Mouse (Mus musculus) effector memory CD4-positive, alpha-beta T cell, adult 5 months (primary cell): ENCODE data around the gene Cenpo. TPM values are rescaled to one million over a fixed set of nuclear protein-coding genes. Genes with fewer than 3 reads are reported as not detected.

Experiments used
- polyA plus RNA-seq: library from polyadenylated mRNA; unstranded; fragments of 100-300 nt; shearing (Covaris generic); gene quantifications from one replicate; pipeline ENCODE4 v1.2.1, GENCODE M21; 2017

Cenpo gene
- polyA plus RNA-seq: 13.2 TPM

GRCm38 (mm10) chr12:4233572-4234508 lies at the start of gene Cenpo, which contains the start of gene Ptrhd1:
Gene Cenpo, minus strand, starts transcription at chr12:4234294.
Gene Ptrhd1, plus strand, starts transcription at chr12:4234027.

Other genes with a start within 250 kb of the Cenpo start
- gene Efr3b, start 195.4 kb downstream of the Cenpo start, polyA plus RNA-seq: 0.41 TPM
- 18.1 TPM for gene Dnajc27, start 151.7 kb downstream of the Cenpo start, polyA plus RNA-seq
- gene Adcy3, start 101.2 kb downstream of the Cenpo start, polyA plus RNA-seq: 25.4 TPM
- 2.7 TPM for gene Ptrhd1, start 267 bp downstream of the Cenpo start, polyA plus RNA-seq
- gene Ncoa1, start 242.9 kb upstream of the Cenpo start, polyA plus RNA-seq: 77.7 TPM